Mouse (Mus musculus) limb, embryonic 14.5 days (tissue): Measurements from ENCODE around the gene Kcnj16. TPM values are rescaled to one million over a fixed set of nuclear protein-coding genes. Genes with fewer than 3 reads are reported as not detected.

ENCODE experiments used
- ATAC-seq: fragments of 200-750 bp; cut with Nextera tagmentation; 2 replicates; pipeline ENCODE4 v1.8.0; 2017; ENCODE audit warnings: low read depth, moderate number of reproducible peaks, moderate TSS enrichment; ENCODE audit not compliant: low FRiP score
- DNase-seq: peaks from one replicate; pipeline ENCODE4 v3.0.0-alpha.2; 2015; ENCODE audit warnings: low spot score
- H3K27ac ChIP-seq: fragments of 300-500 bp; sonication (generic); replicated peaks from 2 replicates; pipeline ENCODE4 v1.5.1; 2014; ENCODE audit warnings: low read depth, mild to moderate bottlenecking, low read length, moderate library complexity, mixed read lengths
- H3K27me3 ChIP-seq: fragments of 300-500 bp; sonication (generic); 2 replicates; pipeline ENCODE4 v1.6.1; 2014; ENCODE audit warnings: low read length, mixed read lengths; ENCODE audit not compliant: control insufficient read depth, insufficient read depth
- H3K36me3 ChIP-seq: fragments of 300-500 bp; sonication (generic); 2 replicates; pipeline ENCODE4 v1.6.1; 2014; ENCODE audit warnings: mild to moderate bottlenecking, low read length, moderate library complexity, mixed read lengths; ENCODE audit not compliant: control insufficient read depth, insufficient read depth
- H3K4me1 ChIP-seq: fragments of 300-500 bp; sonication (generic); 2 replicates; pipeline ENCODE4 v1.6.1; 2014; ENCODE audit warnings: antibody characterized with exemption, low read length, mixed read lengths; ENCODE audit not compliant: control insufficient read depth, insufficient read depth
- H3K4me2 ChIP-seq: fragments of 300-500 bp; sonication (generic); replicated peaks from 2 replicates; pipeline ENCODE4 v1.6.1; 2014; ENCODE audit warnings: low read depth, mild to moderate bottlenecking, low read length, moderate library complexity; ENCODE audit not compliant: severe bottlenecking
- H3K4me3 ChIP-seq: fragments of 300-500 bp; sonication (generic); replicated peaks from 2 replicates; pipeline ENCODE4 v1.5.1; 2014; ENCODE audit warnings: low read length
- H3K9ac ChIP-seq: fragments of 300-500 bp; sonication (generic); 2 replicates; pipeline ENCODE4 v1.6.1; 2014; ENCODE audit warnings: mild to moderate bottlenecking, low read depth, low read length, moderate library complexity; ENCODE audit not compliant: severe bottlenecking
- H3K9me3 ChIP-seq: fragments of 300-500 bp; sonication (generic); 2 replicates; pipeline ENCODE4 v1.6.1; 2016; ENCODE audit warnings: low read length; ENCODE audit not compliant: control insufficient read depth
- POLR2A ChIP-seq: fragments of 200-500 bp; IDR thresholded peaks from 2 replicates; pipeline ENCODE4 v1.8.0; 2012; ENCODE audit warnings: inconsistent platforms, mild to moderate bottlenecking, moderate library complexity, borderline replicate concordance; ENCODE audit not compliant: insufficient read depth, insufficient read length; ENCODE audit errors: extremely low read depth
- whole genome bisulfite sequencing: fragments of 180-500 bp; shearing (Covaris S2); extraction: QIAGEN DNeasy Blood & Tissue Kit; methylation state at CpG from one replicate; pipeline ENCODE4 v1.1.7; 2014; 5-methylcytosine and 5-hydroxymethylcytosine counted together
- polyA plus RNA-seq, 2 experiments: library from polyadenylated mRNA; depleted of rRNA in 1 of 2; stranded (reverse) in 1 of 2; unstranded in 1 of 2; fragments of >200 nt; fragmentation: Nextera tagmentation in 1 of 2; extraction: Ambion mirVana in 1 of 2; gene quantifications; 2 replicates each; pipeline versions ENCODE4 v1.2.1 to v1.2.3; 2012 to 2014

Gene Kcnj16
- polyA plus RNA-seq, 2 experiments, result not detected

DNA sequence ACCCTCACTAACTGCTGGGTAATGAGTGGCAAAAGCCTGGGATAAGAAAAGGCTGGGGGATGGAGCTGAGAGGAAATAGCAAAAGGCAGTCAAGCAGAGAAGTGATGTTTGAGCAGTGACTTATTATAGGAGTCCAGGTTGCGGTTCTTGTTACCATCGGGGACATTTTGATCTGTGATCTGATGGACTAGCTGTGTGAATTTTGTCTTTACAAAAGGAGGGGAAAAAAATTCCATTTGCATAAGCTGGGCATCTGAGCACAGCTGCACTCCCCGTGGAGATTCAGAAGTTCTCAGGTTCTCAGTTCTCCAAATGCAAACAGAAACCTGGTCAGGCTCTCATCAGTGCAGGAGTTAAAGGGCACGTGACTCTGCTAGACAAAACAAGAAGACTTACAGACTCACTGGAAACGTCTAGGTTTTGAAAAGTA, 6.2 kb upstream of the Kcnj16 start:
- peak overlapping the region; percentile 13; the same call in 1 of the 2 replicates for H3K27ac ChIP-seq
- H3K27me3 ChIP-seq, result no peaks in the 10 kb centered on the region
- H3K4me2 ChIP-seq, result no peak overlapping the region; the same call in 1 of the 2 replicates
- H3K9me3 ChIP-seq, result no peaks in the 10 kb centered on the region
- no peaks in the 10 kb centered on the region for H3K36me3 ChIP-seq
- H3K9ac ChIP-seq, result no peak overlapping the region
- 22% methylated on average over 5 of the region's 5 CpGs for WGBS
- no peak for TF ChIP-seq POLR2A
- DNase-seq (peak; percentile 2), ATAC-seq (no peak)
- H3K4me3 ChIP-seq, result no peak overlapping the region
- peaks cover 8% of the 10 kb centered on the region for H3K4me1 ChIP-seq

DNA sequence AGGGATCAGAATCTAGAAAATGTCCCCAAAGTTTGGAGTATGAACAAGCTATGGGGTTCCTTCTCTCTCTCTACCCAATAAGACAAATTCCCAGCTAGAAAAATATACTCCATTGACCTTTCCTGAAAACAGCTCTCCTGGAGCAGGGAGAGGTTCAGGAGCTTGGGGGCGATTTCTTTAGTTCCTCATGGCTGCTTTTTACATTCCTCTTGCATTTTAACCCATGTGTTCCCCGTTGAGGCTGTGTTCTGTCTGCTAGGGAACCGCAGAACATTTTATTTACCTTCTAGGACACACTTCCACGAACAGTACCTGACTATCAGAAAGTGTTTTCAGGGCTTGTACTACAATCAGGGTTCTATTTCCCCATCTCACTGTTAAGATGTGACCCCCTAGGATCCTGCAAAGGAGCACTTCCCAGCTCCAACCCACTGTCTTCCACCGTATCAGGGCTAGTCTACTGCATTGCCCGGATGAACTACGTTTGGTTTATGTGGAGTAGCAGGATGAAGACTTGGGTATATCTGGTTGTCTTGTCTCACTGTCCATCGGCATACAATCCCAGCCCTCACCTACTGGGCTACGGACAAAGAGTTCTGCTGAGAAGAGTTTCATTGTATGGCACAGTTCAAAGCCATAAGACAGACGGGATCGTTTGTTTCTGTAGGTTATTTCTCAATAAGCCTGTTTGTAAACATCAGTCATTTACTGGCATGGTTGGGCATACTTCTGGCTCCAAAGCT, 643 bp upstream of the Kcnj16 start:
- 83% methylated on average over 11 of the region's 11 CpGs for WGBS
- H3K4me1 ChIP-seq, result no peaks in the 10 kb centered on the region
- DNase-seq (no peak), ATAC-seq (no peak)
- H3K27ac ChIP-seq, result no peak overlapping the region
- H3K9ac ChIP-seq, result no peak overlapping the region
- H3K27me3 ChIP-seq, result no peaks in the 10 kb centered on the region
- H3K4me3 ChIP-seq, result no peak overlapping the region
- no peaks in the 10 kb centered on the region for H3K36me3 ChIP-seq
- no peaks in the 10 kb centered on the region for H3K9me3 ChIP-seq
- no peak overlapping the region for H3K4me2 ChIP-seq
- TF ChIP-seq POLR2A, result no peak

DNA sequence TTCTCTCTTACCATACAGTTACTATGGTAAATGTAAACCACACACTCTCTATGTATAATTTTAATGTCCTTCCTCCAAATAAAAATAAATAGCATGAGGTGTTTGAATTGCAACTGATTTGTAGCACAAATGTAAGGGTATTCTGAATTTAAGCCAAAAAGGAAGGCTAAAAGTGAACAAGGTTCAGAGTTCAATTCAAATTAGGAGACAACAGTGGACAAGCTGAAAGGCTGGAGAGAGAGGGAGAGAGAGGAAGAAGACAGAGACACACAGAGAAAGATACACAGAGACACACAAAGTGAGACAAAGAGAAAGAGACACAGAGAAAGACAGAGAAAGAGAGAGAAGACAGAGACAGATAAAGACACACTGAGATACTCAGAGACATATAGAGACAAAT, 1.1 kb downstream of the Kcnj16 start:
- Histone ChIP-seq H3K4me1 (no peaks in the 10 kb centered on the region), H3K4me3 (no peak overlapping the region), H3K9ac (no peak overlapping the region), H3K27me3 (no peaks in the 10 kb centered on the region), H3K9me3 (no peaks in the 10 kb centered on the region), H3K36me3 (no peaks in the 10 kb centered on the region), H3K27ac (no peak overlapping the region), H3K4me2 (no peak overlapping the region)
- no peak for DNase-seq
- no peak for TF ChIP-seq POLR2A
- ATAC-seq, result no peak

DNA sequence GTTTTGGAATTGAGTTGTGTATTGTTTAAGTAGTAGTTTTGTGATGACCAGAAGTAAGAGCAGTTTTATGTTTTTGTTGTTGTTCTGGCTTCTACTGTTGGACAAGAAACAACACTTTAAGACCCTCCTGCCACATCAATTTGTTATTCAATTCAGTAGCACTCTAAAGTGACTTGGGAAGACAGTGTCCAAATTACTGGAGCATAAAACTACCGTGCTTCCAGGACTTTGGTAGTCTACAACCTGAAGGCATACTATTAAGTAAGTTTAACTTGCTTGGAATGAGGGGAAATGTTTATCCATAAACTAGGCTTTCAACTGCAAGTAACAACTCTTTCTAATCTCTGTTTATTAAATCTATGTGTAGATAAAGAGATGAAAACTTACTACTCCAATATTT, 17.7 kb downstream of the Kcnj16 start:
- Histone ChIP-seq H3K4me3 (no peak overlapping the region), H3K4me1 (no peaks in the 10 kb centered on the region), H3K27me3 (no peaks in the 10 kb centered on the region), H3K9me3 (no peaks in the 10 kb centered on the region), H3K27ac (no peak overlapping the region), H3K4me2 (no peak overlapping the region), H3K36me3 (no peaks in the 10 kb centered on the region), H3K9ac (no peak overlapping the region)
- no peak for DNase-seq
- ATAC-seq, result no peak
- 31% methylated on average over 1 of the region's 1 CpGs for WGBS
- TF ChIP-seq POLR2A, result no peak

DNA sequence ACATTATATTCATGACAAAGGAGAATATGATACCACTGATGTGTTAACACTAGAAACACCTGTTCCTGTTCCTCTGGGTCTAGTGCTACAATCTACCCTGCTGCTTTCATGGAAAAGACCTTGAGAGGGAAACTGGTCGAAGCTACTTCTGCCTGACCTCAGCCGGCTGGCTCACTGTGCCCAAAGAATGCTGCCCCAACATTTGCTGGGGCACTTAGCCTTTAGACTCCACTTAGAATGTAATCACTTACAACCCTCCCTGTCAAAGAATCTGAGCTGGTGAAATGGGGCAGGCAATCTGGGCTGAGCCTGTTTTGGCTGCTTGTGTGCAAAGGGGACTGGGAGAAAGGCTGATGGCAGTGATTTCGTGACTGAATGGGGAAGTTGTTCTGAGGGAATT, 18.1 kb downstream of the Kcnj16 start:
- H3K4me1 ChIP-seq, result no peaks in the 10 kb centered on the region
- ATAC-seq, result no peak
- TF ChIP-seq POLR2A, result no peak

More for the DNA sequence above, 18.1 kb downstream of the Kcnj16 start:
- H3K27ac ChIP-seq, result no peak overlapping the region
- DNase-seq, result no peak
- no peaks in the 10 kb centered on the region for H3K27me3 ChIP-seq
- no peak overlapping the region for H3K4me2 ChIP-seq
- no peak overlapping the region for H3K4me3 ChIP-seq
- no peak overlapping the region for H3K9ac ChIP-seq
- H3K9me3 ChIP-seq, result no peaks in the 10 kb centered on the region
- H3K36me3 ChIP-seq, result no peaks in the 10 kb centered on the region
- 42% methylated on average over 3 of the region's 3 CpGs for WGBS
